Mouse (Mus musculus): ENCODE measurements around the gene Nfam1.

Gene Nfam1

DNA sequence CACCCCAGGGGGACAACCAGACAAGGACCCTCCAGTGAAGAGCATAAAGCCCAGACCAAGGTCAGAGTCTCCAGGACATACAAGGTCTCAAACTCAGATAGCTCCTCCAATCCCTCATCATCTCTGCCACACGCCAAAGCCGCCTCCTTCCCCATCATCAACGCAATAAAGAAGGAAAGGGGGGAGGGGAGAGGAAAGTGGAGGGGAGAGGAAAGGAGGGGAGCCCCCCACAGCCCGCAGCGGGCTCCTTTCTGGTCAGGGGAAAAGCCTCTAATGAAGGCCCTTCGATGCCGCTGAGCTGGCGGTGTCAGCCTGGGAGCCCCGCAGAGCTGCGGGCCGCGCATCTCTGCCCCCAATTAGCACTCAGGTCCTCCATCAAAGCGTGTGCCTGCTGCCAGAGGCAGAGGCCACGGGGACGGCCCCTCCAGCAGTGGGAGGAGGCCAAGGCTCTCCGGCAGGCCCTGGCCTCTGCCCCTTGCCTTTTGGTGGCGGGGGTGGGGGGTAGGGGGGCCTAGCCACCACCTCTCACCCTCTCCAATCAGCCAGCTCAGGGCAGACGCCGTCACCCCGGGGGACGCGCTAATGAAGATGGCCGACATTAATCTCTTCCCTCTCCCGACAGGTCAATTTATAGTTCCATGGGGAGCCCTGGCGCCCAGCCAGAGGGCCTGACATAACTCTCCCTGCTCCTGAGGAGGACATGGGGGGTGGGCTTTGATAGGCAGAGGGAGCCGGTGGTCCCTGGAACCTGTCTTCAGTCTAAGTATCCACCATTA, 72.1 kb downstream of the Nfam1 start:
- no peak for DNase-seq (ENCODE audit: low spot score in 2 of 2)

DNA sequence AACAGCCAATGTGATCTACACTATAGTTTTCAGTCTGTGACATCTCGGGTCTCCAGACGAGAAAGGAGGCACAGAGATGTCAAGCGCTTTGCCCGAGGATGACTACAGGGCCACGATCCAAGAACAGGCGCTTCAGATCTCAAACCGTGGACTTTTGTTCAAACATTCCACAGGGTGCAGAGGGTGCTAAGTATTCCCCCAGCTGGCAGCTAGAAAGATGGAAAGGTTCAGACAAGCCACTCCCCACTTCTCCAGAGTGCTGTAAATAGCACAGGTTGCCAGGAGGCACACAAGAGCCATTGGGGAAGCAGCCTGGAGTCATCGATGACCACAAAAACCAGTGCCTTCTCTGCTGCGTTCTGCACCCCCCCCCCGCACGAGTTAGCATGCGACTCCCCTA, 74.0 kb downstream of the Nfam1 start:
- DNase-seq (ENCODE audit: low spot score in 2 of 2): no peak

DNA sequence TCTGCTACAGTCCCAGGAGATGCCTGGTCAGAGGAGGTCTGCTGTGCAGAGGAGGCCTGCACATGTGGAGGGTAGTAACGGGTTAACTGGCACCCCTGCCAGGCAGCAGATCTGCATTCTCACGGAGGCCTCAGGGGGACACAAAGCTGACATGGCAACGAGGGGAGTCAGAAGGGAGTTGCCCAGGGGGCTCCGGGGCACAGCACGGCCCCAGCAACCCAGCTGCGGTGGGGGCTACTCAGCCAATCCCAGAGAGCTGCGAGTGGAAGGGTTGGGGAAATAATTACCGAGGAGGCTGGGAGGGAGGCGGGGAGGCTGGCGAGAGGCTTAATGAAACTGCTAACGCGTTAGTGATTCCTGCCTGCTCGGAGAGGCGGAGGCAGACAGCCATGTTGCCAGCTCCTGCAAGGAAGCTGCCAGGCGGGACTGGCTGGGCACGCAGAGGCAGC, 74.8 kb downstream of the Nfam1 start:
- no peak for DNase-seq (ENCODE audit: low spot score in 2 of 2)

DNA sequence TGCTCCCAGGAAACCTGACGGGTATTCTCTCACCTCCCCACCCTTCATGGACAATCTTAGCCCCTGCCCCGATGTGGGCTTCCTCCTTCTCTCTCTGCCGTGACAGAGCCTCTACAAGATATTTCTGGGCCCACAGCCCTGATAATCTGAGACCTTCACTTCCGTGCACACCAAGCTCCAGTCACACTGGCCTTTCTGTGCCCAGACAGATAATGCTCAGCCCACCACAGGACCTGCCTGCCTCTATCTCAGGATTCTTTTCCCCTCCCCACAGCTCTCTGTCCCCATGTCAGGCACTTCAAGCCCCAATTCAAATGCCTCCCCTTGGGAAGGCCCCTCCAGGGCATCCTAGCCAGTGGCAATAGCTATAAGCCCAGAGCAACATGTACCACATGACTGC, 76.4 kb downstream of the Nfam1 start:
- DNase-seq (ENCODE audit: low spot score in 2 of 2): no peak

DNA sequence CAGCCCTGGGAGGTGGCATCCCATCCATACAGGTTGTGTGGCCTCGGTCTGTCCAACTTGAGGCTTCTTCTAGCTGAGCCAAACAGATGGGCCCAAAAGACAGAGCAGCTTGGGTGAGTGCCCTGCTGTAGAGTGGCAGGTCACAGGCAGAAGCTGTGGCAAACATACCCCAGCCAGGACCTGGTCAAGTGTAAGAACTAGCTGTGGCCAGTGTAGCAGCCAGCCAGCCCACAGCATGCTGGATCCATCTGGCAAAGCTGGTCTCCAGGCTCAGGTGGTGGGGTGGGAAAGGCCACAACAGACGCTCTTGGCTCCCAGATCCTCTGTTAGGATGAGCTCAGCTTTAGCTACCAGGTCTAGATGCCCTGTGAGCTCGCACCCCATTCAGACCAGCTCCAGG, 76.8 kb downstream of the Nfam1 start:
- no peak for DNase-seq (ENCODE audit: low spot score in 2 of 2)

DNA sequence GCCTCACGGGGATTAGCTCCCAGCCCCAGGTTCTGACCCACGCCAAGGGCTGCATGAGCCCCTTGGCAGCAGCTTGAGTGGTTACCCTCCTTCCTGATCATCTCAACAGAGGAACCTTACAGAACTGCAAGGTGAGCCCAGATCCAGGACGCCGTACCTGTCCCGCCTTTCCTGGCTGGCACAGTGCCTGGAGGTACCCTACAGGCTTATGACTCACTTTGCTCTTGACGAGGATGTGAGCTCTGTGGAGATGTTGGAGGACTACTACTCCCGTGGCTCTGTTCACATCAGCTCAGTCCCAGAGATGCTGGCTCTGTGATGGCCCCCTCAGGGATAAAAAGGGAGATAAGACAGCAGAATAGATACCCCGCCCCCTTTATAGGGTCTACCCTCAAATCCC, 77.8 kb downstream of the Nfam1 start:
- no peak for DNase-seq (ENCODE audit: low spot score in 2 of 2)

- DNase-seq (ENCODE audit: low spot score in 2 of 2): no peak
These were observed 79.1 kb downstream of the Nfam1 start for GRCm38 (mm10) chr15:82954034-82954433.

- DNase-seq (ENCODE audit: low spot score in 2 of 2): no peak
These were observed 80.0 kb downstream of the Nfam1 start for GRCm38 (mm10) chr15:82953096-82953495.

DNA sequence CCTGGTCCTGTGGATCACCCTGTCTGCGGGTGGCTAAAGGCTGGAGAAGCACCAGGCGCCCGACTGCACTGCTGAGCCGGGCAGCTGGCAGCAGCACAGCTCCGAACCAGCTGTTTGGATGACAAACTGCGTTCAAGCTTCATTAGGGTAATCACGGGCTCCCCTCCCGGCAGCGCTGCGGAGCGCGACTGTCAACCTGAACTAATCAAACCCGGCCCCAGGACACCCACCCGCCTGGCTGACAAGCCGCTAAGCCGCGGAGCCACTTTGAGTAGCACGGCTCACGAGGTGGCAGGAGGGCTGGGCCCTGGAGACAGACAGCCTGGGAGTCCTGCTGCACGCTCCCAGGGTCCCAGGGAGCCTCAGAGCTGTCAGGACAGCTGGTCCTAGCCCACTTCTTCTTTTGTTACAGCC, 80.8 kb downstream of the Nfam1 start:
- no peak for DNase-seq (ENCODE audit: low spot score in 2 of 2)

GRCm38 (mm10) chr15:82950246-82950645, 82.9 kb downstream of the Nfam1 start:
- no peak for DNase-seq (ENCODE audit: low spot score in 2 of 2)

GRCm38 (mm10) chr15:82947431-82947830, 85.7 kb downstream of the Nfam1 start:
- no peak for DNase-seq (ENCODE audit: low spot score in 2 of 2)

DNA sequence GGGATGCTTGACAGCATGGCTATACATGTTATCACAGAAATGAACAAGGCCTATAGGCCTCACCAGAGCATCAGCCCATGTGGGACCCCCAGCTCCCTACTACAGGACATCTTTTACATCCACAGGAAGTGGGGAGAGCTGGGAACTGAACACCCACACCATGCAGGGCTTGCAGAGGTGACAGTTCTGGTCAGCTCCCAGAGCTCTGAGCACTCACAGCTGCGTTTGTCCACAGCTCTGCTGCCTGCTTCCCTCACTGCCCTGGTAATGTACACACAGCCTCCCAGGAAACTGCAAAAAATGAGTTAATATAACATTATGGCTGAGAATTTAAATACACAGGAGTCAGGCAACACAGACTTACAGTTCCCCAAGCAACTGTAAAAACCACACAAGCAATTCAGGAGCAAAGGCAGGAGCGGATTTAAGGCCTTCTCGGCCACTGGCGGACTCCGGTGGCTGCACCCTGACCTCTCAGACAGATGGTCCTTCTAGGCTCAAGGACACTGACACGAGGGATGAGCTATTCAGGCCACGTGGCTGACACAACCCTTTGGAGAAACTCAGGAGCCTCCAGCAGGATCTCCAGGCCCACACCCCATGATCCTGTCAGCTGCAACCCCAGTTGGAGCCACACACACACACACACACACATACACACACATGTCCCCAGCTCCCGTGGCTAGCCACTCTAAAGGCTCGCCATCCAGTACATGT, 88.5 kb downstream of the Nfam1 start:
- no peak for DNase-seq (ENCODE audit: low spot score in 2 of 2)
